Mouse (Mus musculus): ENCODE measurements at regions not wholly inside any gene's neighbourhood (a gene's known extent, or its start where the extent isn't known, plus 50 kb on each side); places are given as distances from the start of the nearest gene placed in this dataset.

- TF ChIP-seq POLR2A (IDR thresholded peaks at IDR 0.05; ENCODE audit: borderline replicate concordance, low read depth, low read length): no peak
- no peak for TF ChIP-seq CTCF (IDR thresholded peaks at IDR 0.05; ENCODE audit: low read depth, low read length)
These were observed 102.8 kb upstream of the Lhx1 start for GRCm38 (mm10) chr11:84628111-84628510.
